In genomic region chr13:97694356-97694990, GRCm38 (mm10) we compare ENCODE assay signal across 11 mouse cellular contexts.
DNase-seq lines count a peak whose midpoint lies in the region; ATAC-seq lines count a peak whose summit lies in the region.
"Had no signal": no experiment of that assay in that cellular context is flagged by ENCODE, and none has a peak within 500 bp of the region (broad histone marks: within the 10 kb centered on the region; RNA-seq: fewer than 3 reads in every experiment).

No protein-coding gene starts in this region.

- H3K27ac ChIP-seq in midbrain, embryonic 11.5 days (ENCODE audit: low read depth, low read length), result no peak overlapping the region
- H3K27ac ChIP-seq in midbrain, embryonic 10.5 days (replicated peaks), result no peak overlapping the region
- H3K27ac ChIP-seq in hindbrain, embryonic 11.5 days (ENCODE audit: low read depth, low read length), result peak overlapping the region; percentile 59
- peak overlapping the region; percentile 46; the same call in 1 of the 2 replicates for H3K27ac ChIP-seq in midbrain, embryonic 12.5 days (replicated peaks)
- H3K27ac ChIP-seq: gastrocnemius, adult 2 months had no signal

- no peaks in the 10 kb centered on the region for H3K36me3 ChIP-seq in midbrain, embryonic 11.5 days (ENCODE audit: control insufficient read depth, insufficient read depth, low read length)
- H3K36me3 ChIP-seq in midbrain, embryonic 10.5 days, result no peaks in the 10 kb centered on the region
- H3K36me3 ChIP-seq in hindbrain, embryonic 11.5 days (ENCODE audit: control insufficient read depth, insufficient read depth, low read length), result no peaks in the 10 kb centered on the region
- H3K36me3 ChIP-seq in midbrain, embryonic 12.5 days, result no peaks in the 10 kb centered on the region

- no peaks in the 10 kb centered on the region for H3K27me3 ChIP-seq in midbrain, embryonic 11.5 days (ENCODE audit: control insufficient read depth, insufficient read depth, low read length)
- H3K27me3 ChIP-seq in midbrain, embryonic 10.5 days (ENCODE audit: low read depth, poor library complexity, severe bottlenecking), result no peaks in the 10 kb centered on the region
- H3K27me3 ChIP-seq in hindbrain, embryonic 11.5 days (ENCODE audit: control insufficient read depth, insufficient read depth, low read length), result no peaks in the 10 kb centered on the region
- no peaks in the 10 kb centered on the region for H3K27me3 ChIP-seq in midbrain, embryonic 12.5 days

- DNase-seq in midbrain, embryonic 11.5 days (ENCODE audit: low spot score, missing footprints), result no peak
- no peak for DNase-seq in midbrain, embryonic 10.5 days (ENCODE audit: low spot score)
- peak; percentile 65 for DNase-seq in hindbrain, embryonic 11.5 days (ENCODE audit: low spot score)
- peak; percentile 11 for DNase-seq in retina, postnatal 1 day
- DNase-seq in urinary bladder, postnatal 36 days (ENCODE audit: low spot score in 2 of 2), result no peak
- no peak for DNase-seq in ovary, postnatal 14 days (ENCODE audit: low spot score)
- no peak for DNase-seq in right cerebral cortex, adult 2 months (ENCODE audit: low spot score in 2 of 2)
- DNase-seq: gastrocnemius, adult 2 months had no signal

- no peak overlapping the region for H3K4me2 ChIP-seq in midbrain, embryonic 11.5 days
- no peak overlapping the region for H3K4me2 ChIP-seq in hindbrain, embryonic 11.5 days (replicated peaks; ENCODE audit: low read depth, low read length)
- no peak overlapping the region for H3K4me2 ChIP-seq in midbrain, embryonic 12.5 days (replicated peaks)
- H3K4me2 ChIP-seq: heart, embryonic 11.5 days had no signal

- H3K9ac ChIP-seq in midbrain, embryonic 11.5 days (ENCODE audit: low read length), result no peak overlapping the region
- H3K9ac ChIP-seq in hindbrain, embryonic 11.5 days (ENCODE audit: low read depth, low read length), result no peak overlapping the region
- no peak overlapping the region for H3K9ac ChIP-seq in midbrain, embryonic 12.5 days (replicated peaks)

- H3K4me3 ChIP-seq in midbrain, embryonic 11.5 days (ENCODE audit: low read depth, low read length), result no peak overlapping the region
- H3K4me3 ChIP-seq in midbrain, embryonic 10.5 days, result no peak overlapping the region
- no peak overlapping the region for H3K4me3 ChIP-seq in hindbrain, embryonic 11.5 days (ENCODE audit: low read depth, low read length)
- H3K4me3 ChIP-seq in midbrain, embryonic 12.5 days, result no peak overlapping the region
- H3K4me3 ChIP-seq: gastrocnemius, adult 2 months; megakaryocyte, embryonic 14.5 days had no signal

- WGBS in midbrain, embryonic 11.5 days, result 71% methylated on average over 9 of the region's 9 CpGs
- 81% methylated on average over 9 of the region's 9 CpGs for WGBS in midbrain, embryonic 10.5 days
- WGBS in hindbrain, embryonic 11.5 days, result 51% methylated on average over 9 of the region's 9 CpGs
- WGBS in midbrain, embryonic 12.5 days, result 59% methylated on average over 9 of the region's 9 CpGs

- no peaks in the 10 kb centered on the region for H3K9me3 ChIP-seq in midbrain, embryonic 11.5 days (ENCODE audit: control insufficient read depth, low read length)
- H3K9me3 ChIP-seq in midbrain, embryonic 10.5 days (replicated peaks), result no peaks in the 10 kb centered on the region
- no peaks in the 10 kb centered on the region for H3K9me3 ChIP-seq in hindbrain, embryonic 11.5 days (ENCODE audit: control insufficient read depth, low read length)
- H3K9me3 ChIP-seq in midbrain, embryonic 12.5 days, result no peaks in the 10 kb centered on the region; the same call in 1 of the 2 replicates

- ATAC-seq in midbrain, embryonic 11.5 days (ENCODE audit: low FRiP score), result peak; percentile 58
- ATAC-seq in hindbrain, embryonic 11.5 days (ENCODE audit: low FRiP score), result peak; percentile 92
- peak; percentile 80 for ATAC-seq in midbrain, embryonic 12.5 days (ENCODE audit: low FRiP score, low read depth)

- H3K4me1 ChIP-seq in midbrain, embryonic 11.5 days (ENCODE audit: control insufficient read depth, insufficient read depth, low read length), result no peaks in the 10 kb centered on the region
- peaks cover 5% of the 10 kb centered on the region; the same call in 1 of the 2 replicates for H3K4me1 ChIP-seq in midbrain, embryonic 10.5 days
- H3K4me1 ChIP-seq in hindbrain, embryonic 11.5 days (replicated peaks; ENCODE audit: control insufficient read depth, insufficient read depth, low read length), result no peaks in the 10 kb centered on the region
- peaks cover 8% of the 10 kb centered on the region; the same call in 1 of the 2 replicates for H3K4me1 ChIP-seq in midbrain, embryonic 12.5 days
- H3K4me1 ChIP-seq: megakaryocyte, embryonic 14.5 days had no signal

Comparison
In these comparisons a context has a peak if more than half of its experiments do, and no peak if none do; other contexts are left out.
1. H3K27ac ChIP-seq: peak in hindbrain, embryonic 11.5 days (single experiment) and midbrain, embryonic 12.5 days (single experiment); none in midbrain, embryonic 11.5 days (single experiment) and midbrain, embryonic 10.5 days (single experiment).
2. DNase-seq: peak in hindbrain, embryonic 11.5 days (single experiment) and retina, postnatal 1 day (single experiment); none in midbrain, embryonic 11.5 days (single experiment), midbrain, embryonic 10.5 days (single experiment), urinary bladder, postnatal 36 days (0 of 2), ovary, postnatal 14 days (single experiment) and right cerebral cortex, adult 2 months (0 of 2).
3. Peak in every context shown above with its lines, with median percentiles within 50 percentile points of each other: ATAC-seq.